Mouse (Mus musculus): ENCODE measurements around the gene Snx29.

The Snx29 gene

GRCm38 (mm10) chr16:11728131-11728530 lies 405.4 kb downstream of the Snx29 start:
- no peak for DNase-seq (ENCODE audit: low read depth, low spot score)

DNA sequence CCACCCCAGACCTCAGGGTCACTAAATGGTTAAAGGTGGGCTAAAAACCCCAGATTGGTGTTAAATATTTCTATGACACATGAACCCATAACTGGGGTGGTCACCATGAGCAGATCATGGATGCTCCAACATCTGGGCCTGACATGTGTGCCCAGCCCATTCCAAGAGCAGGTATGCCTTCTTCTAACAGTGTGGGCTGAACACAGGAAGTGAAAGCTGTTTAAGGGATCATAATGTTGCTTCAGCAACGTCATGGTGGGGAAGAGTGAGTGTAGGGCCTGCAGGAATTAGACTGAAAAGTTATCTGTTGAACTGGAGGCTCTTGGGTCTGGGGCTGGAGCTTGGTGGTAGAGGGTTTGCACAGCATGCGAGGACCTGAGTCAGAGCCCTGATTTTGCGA lies 405.9 kb downstream of the Snx29 start:
- DNase-seq (ENCODE audit: low read depth, low spot score) = no peak

DNA sequence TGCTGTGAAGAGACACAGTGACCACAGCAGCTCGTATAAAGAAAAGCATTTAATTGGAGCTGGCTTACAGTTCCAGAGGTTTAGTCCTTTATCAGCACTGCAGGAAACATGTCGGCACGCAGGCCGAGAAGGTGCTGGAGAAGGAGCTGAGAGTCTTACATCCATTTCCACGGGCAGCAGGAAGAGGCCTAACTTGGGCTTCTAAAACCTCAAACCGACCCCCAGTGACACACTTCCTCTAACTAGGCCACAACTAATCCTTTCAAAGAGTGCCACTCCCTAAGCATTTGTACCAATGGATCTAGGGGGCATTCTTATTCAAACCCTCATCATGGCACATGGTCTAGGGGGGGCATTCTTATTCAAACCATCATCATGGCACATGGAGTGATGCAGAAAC lies 406.4 kb downstream of the Snx29 start:
- no peak for DNase-seq (ENCODE audit: low read depth, low spot score)

GRCm38 (mm10) chr16:11729815-11730214 lies 407.1 kb downstream of the Snx29 start:
- no peak for DNase-seq (ENCODE audit: low read depth, low spot score)

- DNase-seq (ENCODE audit: low read depth, low spot score) = no peak
These were observed 408.4 kb downstream of the Snx29 start for GRCm38 (mm10) chr16:11731014-11731535.

DNA sequence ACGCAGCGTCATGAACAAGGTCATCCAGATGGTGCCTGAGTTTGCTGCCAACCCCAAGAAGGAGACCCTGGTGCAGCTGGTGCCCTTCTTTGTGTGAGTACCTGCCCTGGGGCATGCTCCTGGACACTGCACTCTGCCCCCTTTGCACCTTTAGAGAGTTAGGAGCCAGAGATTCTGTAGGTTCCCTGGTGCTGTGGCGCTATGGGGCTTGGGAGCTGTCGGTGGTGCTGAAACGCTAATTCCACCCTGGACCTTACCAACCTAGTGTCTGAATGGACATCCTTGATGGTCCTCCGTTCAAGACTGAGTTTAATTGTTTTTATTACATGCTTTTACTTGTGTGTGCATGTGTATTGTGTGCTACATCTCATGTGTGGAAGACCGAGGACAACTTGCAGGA lies 415.6 kb downstream of the Snx29 start:
- DNase-seq (ENCODE audit: low read depth, low spot score) = no peak

DNA sequence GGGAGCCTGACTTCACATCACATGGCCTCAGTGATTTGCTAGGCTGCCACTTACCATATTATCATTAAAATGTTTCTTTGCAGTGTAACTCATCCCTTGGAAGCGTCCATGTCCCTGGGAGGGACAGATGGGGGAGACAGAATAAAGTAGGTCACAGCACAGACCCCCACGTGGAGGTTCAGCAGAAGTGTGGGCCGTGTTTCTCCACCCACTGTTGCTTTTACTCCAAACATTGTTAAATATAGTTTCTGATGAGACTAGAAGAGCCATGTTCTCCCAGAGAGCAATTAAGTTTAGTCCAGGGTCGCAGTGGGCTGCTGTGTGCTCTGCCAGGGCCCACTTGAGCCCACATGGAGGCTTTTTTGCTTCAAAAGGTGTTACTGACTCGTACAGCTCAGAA lies 419.2 kb downstream of the Snx29 start:
- no peak for DNase-seq (ENCODE audit: low read depth, low spot score)

GRCm38 (mm10) chr16:11742351-11742750 lies 419.6 kb downstream of the Snx29 start:
- no peak for DNase-seq (ENCODE audit: low read depth, low spot score)

DNA sequence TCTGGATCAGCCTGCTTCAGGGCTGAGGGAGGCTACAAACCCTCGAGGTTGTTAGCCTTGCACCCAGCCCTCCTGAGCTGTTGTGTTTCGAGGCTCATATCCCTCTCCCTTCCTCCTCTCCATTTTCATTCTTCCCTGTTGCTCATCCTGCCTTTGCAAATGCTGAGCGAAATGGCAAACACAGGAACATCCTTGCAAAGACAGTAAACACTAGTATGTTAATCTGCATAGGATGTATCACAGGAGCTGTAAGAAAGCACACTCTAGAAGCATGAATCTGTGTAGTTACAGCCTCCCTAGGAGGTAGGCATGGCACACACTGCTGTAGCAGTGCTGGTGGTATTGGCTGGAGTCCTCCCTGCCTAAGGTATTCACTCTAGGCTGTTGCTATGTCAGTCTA lies 420.3 kb downstream of the Snx29 start:
- DNase-seq (ENCODE audit: low read depth, low spot score) = no peak

- DNase-seq (ENCODE audit: low read depth, low spot score) = no peak
These were observed 421.0 kb downstream of the Snx29 start for GRCm38 (mm10) chr16:11743724-11744123.

DNA sequence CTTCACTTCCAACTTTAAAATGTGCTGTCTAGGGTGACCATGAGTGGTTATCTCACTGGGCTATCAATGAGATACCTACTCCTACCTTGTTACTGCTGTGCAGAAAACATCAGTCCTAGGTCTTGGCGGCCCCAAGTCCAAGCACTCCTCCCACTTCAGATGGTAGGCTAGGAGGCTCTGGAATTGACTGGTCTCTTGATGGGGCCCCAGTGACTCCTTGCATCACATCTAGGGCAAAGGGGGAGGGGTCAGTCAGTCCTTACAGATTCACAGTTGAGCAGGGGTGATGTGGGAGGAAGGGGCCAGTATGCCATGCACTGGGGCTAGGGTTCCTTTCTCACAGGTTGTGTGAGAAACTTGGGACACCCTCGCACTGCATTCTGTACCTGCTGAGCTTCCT lies 423.3 kb downstream of the Snx29 start:
- DNase-seq (ENCODE audit: low read depth, low spot score) = no peak

DNA sequence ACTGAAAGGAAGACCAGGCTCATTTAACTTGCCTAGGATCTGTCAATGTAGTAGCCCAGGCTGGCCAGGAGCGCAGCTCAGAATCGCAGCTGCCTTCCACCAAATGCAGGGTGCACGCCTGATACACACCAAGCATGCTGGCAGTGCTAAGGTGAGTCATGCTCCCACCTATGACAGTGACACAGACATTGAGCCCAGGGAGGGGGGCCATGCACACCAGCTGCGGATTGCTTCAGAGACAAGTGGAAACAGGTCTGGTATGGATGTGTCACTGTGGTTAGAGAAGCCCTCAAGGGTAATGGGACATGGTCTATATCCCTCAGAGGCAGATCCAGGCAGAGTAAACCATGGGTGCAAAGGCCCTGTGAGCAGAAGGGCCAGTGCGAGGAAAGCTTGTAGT lies 425.2 kb downstream of the Snx29 start:
- DNase-seq (ENCODE audit: low read depth, low spot score) = no peak

DNA sequence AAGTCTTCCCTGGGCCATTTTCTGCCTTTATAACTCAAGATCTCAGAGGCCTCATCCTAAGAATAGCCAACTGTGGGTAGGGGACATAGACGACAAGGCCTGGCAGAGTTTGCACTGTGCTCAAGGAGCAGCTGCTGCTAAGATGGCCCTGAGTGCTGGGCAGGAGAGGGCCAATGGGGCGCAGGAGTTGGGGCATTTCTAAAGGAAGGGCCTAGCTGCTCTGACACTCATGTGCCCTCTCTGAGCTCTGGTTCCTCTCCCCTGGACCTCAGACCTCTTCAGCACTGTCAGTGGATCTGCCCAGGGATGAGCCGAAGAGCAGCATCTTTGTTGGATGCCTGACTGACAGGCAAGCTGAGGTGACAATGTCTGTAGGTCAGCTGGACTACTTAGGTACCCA lies 426.4 kb downstream of the Snx29 start:
- no peak for DNase-seq (ENCODE audit: low read depth, low spot score)

DNA sequence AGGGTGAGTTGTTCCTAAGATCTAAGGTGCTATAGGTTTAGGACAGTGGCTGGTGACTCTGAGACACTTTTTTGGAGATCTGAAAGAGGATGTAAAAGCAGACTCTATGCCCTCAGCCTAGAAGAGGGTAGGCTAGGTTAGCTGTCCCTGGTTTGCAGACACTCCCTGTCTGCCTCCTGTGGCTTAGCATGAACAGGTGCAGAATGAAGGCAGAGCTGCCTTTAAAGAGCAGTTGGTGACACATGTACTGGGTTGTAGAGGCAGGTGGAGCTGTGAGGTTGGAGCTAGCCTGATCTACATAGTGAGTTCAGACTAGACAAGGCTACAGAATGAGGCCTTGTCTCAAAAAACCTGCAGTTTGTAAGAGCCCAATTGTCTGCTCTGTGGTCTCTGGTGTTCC lies 427.9 kb downstream of the Snx29 start:
- DNase-seq (ENCODE audit: low read depth, low spot score) = no peak

- DNase-seq (ENCODE audit: low read depth, low spot score) = no peak
These were observed 429.8 kb downstream of the Snx29 start for GRCm38 (mm10) chr16:11752557-11752956.

DNA sequence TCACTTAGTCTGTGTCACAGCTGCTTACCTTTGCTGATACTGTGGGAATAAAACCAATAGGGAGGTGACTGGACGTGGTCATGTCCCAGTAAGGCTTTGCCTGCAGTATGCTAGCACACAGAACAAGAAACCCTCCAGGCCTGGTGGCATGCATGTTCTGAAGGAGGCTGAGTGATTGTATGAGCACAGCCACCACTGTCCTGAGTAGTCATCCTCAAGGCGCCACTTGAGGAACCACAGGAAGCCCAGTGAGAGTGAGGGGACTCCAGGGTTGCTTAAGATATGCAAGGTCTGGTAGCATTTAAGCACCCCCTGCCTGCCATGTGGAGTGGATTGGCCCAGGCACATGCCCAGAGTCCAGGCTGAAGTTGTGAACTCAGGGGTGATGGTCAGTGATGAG lies 430.8 kb downstream of the Snx29 start:
- no peak for DNase-seq (ENCODE audit: low read depth, low spot score)

- DNase-seq (ENCODE audit: low read depth, low spot score) = no peak
These were observed 431.4 kb downstream of the Snx29 start for GRCm38 (mm10) chr16:11754136-11754535.

- DNase-seq (ENCODE audit: low read depth, low spot score) = no peak
These were observed 432.8 kb downstream of the Snx29 start for GRCm38 (mm10) chr16:11755281-11756066.

- DNase-seq (ENCODE audit: low read depth, low spot score) = no peak
These were observed 434.0 kb downstream of the Snx29 start for GRCm38 (mm10) chr16:11756598-11757245.

- DNase-seq (ENCODE audit: low read depth, low spot score) = no peak
These were observed 434.8 kb downstream of the Snx29 start for GRCm38 (mm10) chr16:11757471-11757870.

- DNase-seq (ENCODE audit: low read depth, low spot score) = no peak
These were observed 435.2 kb downstream of the Snx29 start for GRCm38 (mm10) chr16:11757951-11758350.

GRCm38 (mm10) chr16:11772318-11772717 lies 449.6 kb downstream of the Snx29 start:
- no peak for DNase-seq (ENCODE audit: low read depth, low spot score)

DNA sequence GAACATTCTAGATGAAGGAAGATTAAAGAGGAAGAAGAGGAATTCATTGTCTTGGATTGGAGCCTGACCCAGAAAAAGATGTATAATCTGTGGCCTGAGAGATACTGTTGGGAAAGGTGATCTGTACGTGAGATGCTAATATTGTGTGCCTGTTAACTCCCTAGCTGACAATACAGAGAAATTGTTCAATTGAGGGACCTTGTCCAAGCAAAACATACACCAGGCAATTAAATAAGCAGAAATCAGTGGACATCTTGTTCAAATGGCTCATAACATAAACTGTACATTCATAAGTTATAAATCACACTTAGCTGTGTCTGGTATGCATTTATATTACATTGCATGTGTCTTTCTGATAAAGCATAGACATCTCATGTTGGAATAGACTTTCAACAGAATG lies 451.6 kb downstream of the Snx29 start:
- DNase-seq (ENCODE audit: low read depth, low spot score) = no peak
